Mouse (Mus musculus) cortical plate, adult 2 months (tissue): ENCODE measurements around the gene Kctd21. TPM values are rescaled to one million over a fixed set of nuclear protein-coding genes. Genes with fewer than 3 reads are reported as not detected.
A peak's percentile ranks its signal among the peaks of the same experiment; 100 is the strongest.

ENCODE experiments used
- H3K27ac ChIP-seq: fragments of 200-500 bp; 2 replicates; pipeline ENCODE4 v1.5.1; 2012; ENCODE audit warnings: low read length, control low read depth, inconsistent platforms; ENCODE audit not compliant: insufficient read depth
- H3K4me1 ChIP-seq: fragments of 200-500 bp; 2 replicates; pipeline ENCODE4 v1.6.1; 2011; ENCODE audit warnings: low read length; ENCODE audit not compliant: control insufficient read depth, insufficient read depth
- H3K4me3 ChIP-seq: fragments of 200-500 bp; 2 replicates; pipeline ENCODE4 v1.5.1; 2011; ENCODE audit warnings: mild to moderate bottlenecking, low read length, control low read depth; ENCODE audit not compliant: insufficient read depth
- CTCF ChIP-seq: fragments of 200-500 bp; IDR thresholded peaks from 2 replicates; pipeline ENCODE4 v1.5.1; 2011; ENCODE audit warnings: mild to moderate bottlenecking, control low read depth, low read length; ENCODE audit not compliant: insufficient read depth; ENCODE audit errors: extremely low read depth
- POLR2A ChIP-seq: fragments of 200-500 bp; IDR thresholded peaks from 2 replicates; pipeline ENCODE4 v1.6.1; 2011; ENCODE audit warnings: mild to moderate bottlenecking, low read length, control low read depth; ENCODE audit not compliant: insufficient read depth; ENCODE audit errors: extremely low read depth
- polyA plus RNA-seq: library from polyadenylated mRNA; depleted of rRNA; stranded (reverse); fragments of >200 nt; gene quantifications from 2 replicates; pipeline ENCODE4 v1.2.3, GENCODE M21; 2012

The Kctd21 gene
- polyA plus RNA-seq, 1 experiment = 14.8 TPM

- H3K27ac ChIP-seq = no peak overlapping the region
- TF ChIP-seq POLR2A = no peak
- TF ChIP-seq CTCF = no peak
- H3K4me1 ChIP-seq = no peaks in the 10 kb centered on the region
- H3K4me3 ChIP-seq = no peak overlapping the region
These were observed 17.5 kb upstream of the Kctd21 start for GRCm38 (mm10) chr7:97314646-97315045.

- TF ChIP-seq POLR2A = no peak
- no peak for TF ChIP-seq CTCF
- Histone ChIP-seq H3K4me1 (no peaks in the 10 kb centered on the region), H3K4me3 (no peak overlapping the region), H3K27ac (no peak overlapping the region)
These were observed 16.5 kb upstream of the Kctd21 start for GRCm38 (mm10) chr7:97315656-97316055.

GRCm38 (mm10) chr7:97317706-97318105 is 14.4 kb upstream of the Kctd21 start:
- no peak overlapping the region for H3K27ac ChIP-seq
- no peak overlapping the region for H3K4me3 ChIP-seq
- H3K4me1 ChIP-seq = no peaks in the 10 kb centered on the region
- no peak for TF ChIP-seq POLR2A
- no peak for TF ChIP-seq CTCF

GRCm38 (mm10) chr7:97324342-97324741 is 7.8 kb upstream of the Kctd21 start:
- Histone ChIP-seq H3K4me3 (no peak overlapping the region), H3K4me1 (no peaks in the 10 kb centered on the region; the same call in 1 of the 2 replicates), H3K27ac (no peak overlapping the region)
- TF ChIP-seq POLR2A = no peak

- Histone ChIP-seq H3K27ac (no peak overlapping the region), H3K4me1 (no peaks in the 10 kb centered on the region; the same call in 1 of the 2 replicates), H3K4me3 (no peak overlapping the region)
- no peak for TF ChIP-seq POLR2A
These were observed 6.8 kb upstream of the Kctd21 start for GRCm38 (mm10) chr7:97325156-97325985.

GRCm38 (mm10) chr7:97327376-97327775 is 4.8 kb upstream of the Kctd21 start:
- TF ChIP-seq CTCF (no peak), POLR2A (no peak)
- Histone ChIP-seq H3K4me1 (no peaks in the 10 kb centered on the region; the same call in 1 of the 2 replicates), H3K4me3 (no peak overlapping the region), H3K27ac (no peak overlapping the region)

GRCm38 (mm10) chr7:97328891-97329588 is 3.1 kb upstream of the Kctd21 start:
- Histone ChIP-seq H3K4me3 (0 out of 2 replicates have a peak overlapping the region, but pooled peaks have one; percentile 4), H3K27ac (no peak overlapping the region), H3K4me1 (no peaks in the 10 kb centered on the region; the same call in 1 of the 2 replicates)
- TF ChIP-seq CTCF (no peak), POLR2A (no peak)

- Histone ChIP-seq H3K4me1 (no peaks in the 10 kb centered on the region; the same call in 1 of the 2 replicates), H3K27ac (no peak overlapping the region), H3K4me3 (0 out of 2 replicates have a peak overlapping the region, but pooled peaks have one; percentile 4)
- TF ChIP-seq POLR2A (no peak), CTCF (no peak)
These were observed 2.5 kb upstream of the Kctd21 start for GRCm38 (mm10) chr7:97329676-97330075.

GRCm38 (mm10) chr7:97330931-97331645 is 1.0 kb upstream of the Kctd21 start:
- H3K4me1 ChIP-seq = no peaks in the 10 kb centered on the region; the same call in 1 of the 2 replicates
- H3K4me3 ChIP-seq = peak overlapping the region; percentile 92
- TF ChIP-seq POLR2A (no peak), CTCF (no peak)
- no peak overlapping the region for H3K27ac ChIP-seq
